Mouse (Mus musculus) MN1 (cell line): ENCODE results near the gene Lamc2.

Experiments used
- DNase-seq: peaks from one replicate; pipeline ENCODE4 v3.0.0-alpha.2; 2016; ENCODE audit warnings: low spot score

Gene Lamc2

DNA sequence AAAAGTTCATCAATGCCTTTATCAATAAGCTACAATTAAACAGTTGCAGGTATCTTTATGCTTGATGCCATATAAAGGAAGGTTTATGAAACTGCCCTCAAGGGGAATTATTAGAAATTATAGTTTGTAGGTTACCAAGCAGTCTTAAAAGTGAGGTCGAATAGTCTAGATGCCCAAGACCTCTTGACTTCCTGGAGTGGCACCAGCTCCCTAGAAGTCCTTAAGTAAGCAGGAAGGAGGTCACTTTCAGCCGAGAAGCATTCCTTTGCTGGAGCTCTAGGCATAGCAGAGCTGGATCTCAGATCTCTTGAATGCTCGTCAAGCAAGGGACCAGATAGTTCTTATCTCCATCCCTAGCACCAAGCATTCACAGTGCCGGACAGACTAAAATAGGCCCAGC is 58.6 kb downstream of the Lamc2 start:
- DNase-seq: no peak

- peak; percentile 94 for DNase-seq
Observed at GRCm38 (mm10) chr1:153126491-153127381, 59.5 kb downstream of the Lamc2 start.

DNA sequence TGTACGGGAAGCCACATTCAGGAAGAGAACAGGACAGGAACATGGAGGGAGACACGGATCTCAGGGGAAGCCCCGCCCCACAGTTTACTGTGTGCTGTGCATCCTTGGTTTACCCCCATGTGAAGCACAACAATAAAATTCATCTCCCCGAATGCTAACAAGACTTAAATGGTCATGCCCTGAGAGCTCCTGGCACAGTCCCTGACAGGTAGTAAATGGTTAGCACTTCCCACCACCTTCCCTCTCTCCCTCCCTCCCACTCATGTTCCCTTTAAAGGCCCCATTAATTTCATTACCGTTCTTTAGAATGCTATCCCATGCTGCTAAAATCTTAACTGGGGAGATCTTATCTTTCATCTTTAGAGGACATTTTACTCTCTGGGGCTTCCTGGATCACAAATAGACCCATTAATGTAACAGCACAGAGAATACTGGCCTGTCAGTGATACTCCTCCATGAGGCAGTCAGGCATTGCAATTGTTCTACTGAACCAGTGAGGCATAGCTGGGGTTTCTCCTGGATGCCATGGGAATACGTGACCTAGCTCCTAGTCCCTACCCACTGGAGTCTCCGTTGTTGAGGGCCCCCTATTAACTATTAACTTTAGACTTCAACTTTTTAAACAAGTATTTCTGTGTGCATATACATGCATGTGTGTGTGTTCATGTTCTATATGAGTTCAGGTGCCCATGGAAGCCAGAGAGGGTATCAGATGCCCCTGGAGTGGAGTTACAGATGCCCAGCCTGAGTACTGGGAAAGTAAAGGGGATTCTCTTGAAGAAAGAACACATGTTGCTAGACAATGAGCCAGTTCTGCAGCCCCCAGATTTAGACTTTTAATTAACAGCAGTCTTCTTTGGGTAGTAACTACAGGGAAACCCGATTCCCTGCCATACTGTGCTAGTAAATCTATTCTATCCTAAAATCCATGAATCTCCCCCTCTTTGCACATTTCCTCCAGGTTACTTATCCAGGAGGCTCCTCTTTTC is 60.7 kb downstream of the Lamc2 start:
- DNase-seq: peak; percentile 37

DNA sequence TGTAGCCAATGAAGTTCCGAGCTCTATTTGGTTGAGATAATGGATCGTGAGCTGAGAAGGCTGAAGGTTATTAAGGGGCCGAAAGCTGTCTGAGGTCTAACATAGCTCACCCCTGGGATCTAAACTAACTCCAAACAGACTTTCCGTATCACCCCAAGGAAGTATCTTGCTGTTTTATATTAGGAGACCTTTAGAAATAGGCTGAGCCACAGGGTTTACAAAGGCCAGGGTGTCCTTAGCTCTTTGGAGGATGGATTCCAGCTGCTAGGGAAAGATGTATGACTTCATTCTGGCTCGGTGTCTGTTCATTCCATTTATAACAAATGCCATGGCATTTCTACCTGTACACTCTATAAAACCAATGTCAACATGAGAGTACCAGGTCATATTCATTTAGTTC is 61.7 kb downstream of the Lamc2 start:
- no peak for DNase-seq

- no peak for DNase-seq
Observed at GRCm38 (mm10) chr1:153122764-153123163, 63.5 kb downstream of the Lamc2 start.

- peak; percentile 16 for DNase-seq
Observed at GRCm38 (mm10) chr1:153121320-153121719, 64.9 kb downstream of the Lamc2 start.

DNA sequence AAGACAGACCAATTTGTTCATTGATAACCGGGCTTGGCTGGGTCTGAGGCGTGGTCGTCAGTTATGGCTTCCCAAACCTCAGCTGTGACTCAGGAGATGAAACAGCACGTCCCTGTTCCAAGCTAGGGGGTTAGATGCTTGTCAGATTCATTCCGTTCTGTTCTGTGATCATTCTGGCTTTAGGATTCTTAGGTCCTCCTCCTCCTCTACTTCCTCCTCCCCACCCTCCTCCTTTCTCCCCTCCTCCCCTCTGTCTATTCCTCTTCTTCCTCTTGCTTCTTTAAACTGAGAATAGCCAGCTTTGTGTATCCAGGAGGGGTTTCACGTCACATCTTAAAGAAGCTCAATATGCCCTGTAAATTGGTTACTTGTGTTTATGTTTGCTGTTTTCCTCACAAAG is 65.7 kb downstream of the Lamc2 start:
- DNase-seq: no peak

DNA sequence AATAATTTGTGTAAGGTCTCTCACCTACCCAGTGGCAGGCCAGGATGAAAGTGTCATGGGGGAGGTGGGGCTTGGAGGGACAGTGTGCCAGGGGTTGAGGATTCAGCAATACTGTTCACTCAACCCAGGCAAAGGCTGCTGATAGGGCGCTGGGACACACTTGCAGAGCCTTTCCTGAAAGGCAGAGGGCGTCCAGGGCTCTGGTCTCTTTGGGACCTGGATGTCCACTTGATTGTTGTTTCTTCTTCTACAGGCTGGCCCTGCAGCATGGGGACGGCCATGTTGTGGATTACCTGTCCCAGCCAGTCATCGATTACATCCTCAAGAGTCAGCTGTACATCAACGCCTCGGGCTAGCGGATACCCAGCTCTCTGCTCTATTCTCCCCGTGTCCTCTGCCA is 70.9 kb downstream of the Lamc2 start:
- no peak for DNase-seq

GRCm38 (mm10) chr1:153111596-153111995 is 74.7 kb downstream of the Lamc2 start:
- DNase-seq: no peak

DNA sequence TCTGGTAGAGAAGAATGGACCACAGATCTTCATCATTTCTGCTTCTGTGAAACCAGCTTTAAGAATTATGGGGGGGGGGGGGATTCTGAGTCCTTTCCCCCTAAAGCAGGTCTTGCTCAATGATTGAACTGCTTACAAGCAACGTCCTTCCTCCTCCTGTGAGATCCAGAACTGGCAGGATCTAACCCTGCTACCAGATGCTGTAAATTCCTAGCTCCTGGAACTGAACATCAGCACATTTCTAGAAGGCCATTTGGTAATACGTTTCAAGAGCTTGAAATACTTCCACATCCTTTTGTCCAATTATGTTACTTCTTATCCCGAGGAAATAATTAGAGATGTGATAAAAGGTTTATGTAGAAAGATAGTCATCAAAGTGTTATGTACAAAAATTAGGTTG is 76.4 kb downstream of the Lamc2 start:
- DNase-seq: no peak

GRCm38 (mm10) chr1:153109346-153109745 is 76.9 kb downstream of the Lamc2 start:
- no peak for DNase-seq

- DNase-seq: peak; percentile 79
Observed at GRCm38 (mm10) chr1:153107866-153108265, 78.4 kb downstream of the Lamc2 start.

- no peak for DNase-seq
Observed at GRCm38 (mm10) chr1:153104804-153105203, 81.4 kb downstream of the Lamc2 start.

DNA sequence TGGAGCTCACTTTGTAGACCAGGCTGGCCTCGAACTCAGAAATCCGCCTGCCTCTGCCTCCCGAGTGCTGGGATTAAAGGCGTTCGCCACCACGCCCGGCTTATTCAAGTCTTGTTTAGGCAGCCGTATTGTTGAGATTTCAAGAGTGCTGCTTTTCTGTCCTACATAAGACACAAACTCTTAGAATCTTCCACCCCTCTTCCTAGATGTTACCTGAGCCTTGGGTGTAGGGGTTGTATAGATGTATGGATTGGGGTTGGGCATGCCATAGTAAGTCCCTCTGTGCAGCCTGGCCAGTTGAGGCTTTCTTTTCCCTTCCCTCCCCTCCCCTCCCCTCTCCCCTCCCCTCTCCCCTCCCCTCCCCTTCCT is 83.1 kb downstream of the Lamc2 start:
- no peak for DNase-seq

DNA sequence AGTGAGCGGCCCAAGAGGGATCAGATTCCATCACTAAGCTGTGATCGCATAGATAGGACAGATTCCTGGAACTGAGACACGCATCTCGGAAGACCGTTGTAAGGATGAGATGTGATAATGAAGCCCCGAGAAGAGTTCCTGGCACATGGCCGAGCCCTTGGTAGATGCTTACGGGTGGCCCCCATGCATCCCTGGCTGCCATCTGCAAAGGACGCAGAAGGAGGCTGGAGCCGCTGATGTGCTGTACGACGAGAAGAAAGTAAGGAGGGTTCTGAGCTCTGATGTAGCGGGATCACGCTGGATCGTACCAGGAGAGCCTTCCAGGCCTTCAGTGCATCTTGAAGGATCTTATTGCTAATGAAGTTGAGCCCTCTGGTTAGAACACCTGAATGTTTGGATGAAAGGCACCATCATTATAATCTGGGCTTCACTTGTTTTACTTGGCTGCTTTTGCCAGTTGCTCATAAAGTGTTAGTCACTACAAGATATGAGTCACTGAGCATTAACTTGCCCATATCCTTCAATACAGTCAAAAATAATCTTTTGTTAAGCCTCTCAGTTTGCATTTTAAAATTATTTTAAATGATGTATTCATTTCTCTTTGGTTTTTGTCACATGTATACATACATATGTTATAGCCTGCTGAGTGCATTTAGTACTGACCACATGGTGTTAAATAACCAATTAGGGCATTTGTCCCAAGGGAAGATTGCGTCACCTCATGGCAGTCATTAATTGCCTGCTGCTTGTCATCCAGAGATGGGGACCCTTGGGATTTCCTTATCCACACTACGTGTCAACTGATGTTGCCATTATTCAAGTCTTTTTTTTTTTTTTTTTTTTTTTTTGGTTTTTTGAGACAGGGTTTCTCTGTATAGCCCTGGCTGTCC is 83.7 kb downstream of the Lamc2 start:
- DNase-seq: peak; percentile 71

DNA sequence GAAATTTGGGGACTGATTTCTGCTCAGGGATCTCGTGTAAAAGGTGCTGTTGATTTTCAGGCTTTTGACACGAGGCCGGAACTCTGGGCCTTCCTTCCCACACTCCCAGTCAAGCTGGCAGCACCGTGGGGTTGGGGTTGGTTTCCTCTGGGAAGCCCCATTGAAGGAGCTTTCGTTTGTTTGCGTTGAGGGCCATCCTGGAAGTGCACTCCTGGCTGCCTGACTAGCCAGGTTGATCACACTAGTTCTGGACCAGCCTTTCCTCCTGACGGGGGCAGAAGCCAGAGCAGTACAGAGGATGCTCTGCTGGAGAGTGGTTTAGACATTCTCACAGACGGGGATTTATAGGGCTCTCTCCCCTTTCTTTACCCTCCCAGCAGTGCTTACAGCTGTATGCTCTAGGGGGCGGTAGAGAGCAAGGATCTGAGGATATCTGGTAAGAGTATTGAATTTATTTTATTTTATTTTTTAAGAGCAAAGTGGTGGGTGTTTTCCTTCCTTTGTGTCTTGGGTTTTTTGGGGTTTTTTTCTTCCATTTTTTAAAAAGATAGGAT is 84.8 kb downstream of the Lamc2 start:
- DNase-seq: peak; percentile 48

GRCm38 (mm10) chr1:153100912-153101311 is 85.3 kb downstream of the Lamc2 start:
- DNase-seq: no peak

GRCm38 (mm10) chr1:153098586-153098985 is 87.7 kb downstream of the Lamc2 start:
- DNase-seq: no peak

- no peak for DNase-seq
Observed at GRCm38 (mm10) chr1:153097017-153097675, 89.1 kb downstream of the Lamc2 start.

GRCm38 (mm10) chr1:153095826-153096727 is 90.2 kb downstream of the Lamc2 start:
- no peak for DNase-seq
